Mouse (Mus musculus) monocyte, adult 5-6 weeks (primary cell): Measurements from ENCODE around the gene Tenm3. TPM values are rescaled to one million over a fixed set of nuclear protein-coding genes. Genes with fewer than 3 reads are reported as not detected.
"Not testable (repeated sequence)": the region's sequence is repeated elsewhere in the genome, so short reads cannot be mapped to it uniquely, and the experiment has no call there.

Experiments used
- ATAC-seq: fragments of 153-309, 156-312 bp; replicated peaks from 2 replicates; pipeline ENCODE4 v1.8.0; 2017; ENCODE audit warnings: mild to moderate bottlenecking; ENCODE audit not compliant: low TSS enrichment, insufficient number of reproducible peaks, severe bottlenecking, poor library complexity, low FRiP score
- total RNA-seq: library from RNA; stranded (forward); fragments of 200-1000, 200-491, 200-594 nt; gene quantifications from 3 replicates; pipeline ENCODE4 v1.2.3, GENCODE M21; 2017

The Tenm3 gene
- total RNA-seq, 1 experiment from 2014 or later: not detected

GRCm38 (mm10) chr8:48215071-48215501 lies 628.7 kb downstream of the Tenm3 start:
- ATAC-seq: no peak

- ATAC-seq: no peak
These were observed 629.4 kb downstream of the Tenm3 start for GRCm38 (mm10) chr8:48214386-48214785.

- ATAC-seq: no peak
These were observed 631.8 kb downstream of the Tenm3 start for GRCm38 (mm10) chr8:48211931-48212330.

GRCm38 (mm10) chr8:48207567-48207966 lies 636.2 kb downstream of the Tenm3 start:
- ATAC-seq: no peak

- ATAC-seq: no peak
These were observed 636.8 kb downstream of the Tenm3 start for GRCm38 (mm10) chr8:48206922-48207321.

- no peak for ATAC-seq
These were observed 638.9 kb downstream of the Tenm3 start for GRCm38 (mm10) chr8:48204838-48205345.

GRCm38 (mm10) chr8:48204114-48204837 lies 639.5 kb downstream of the Tenm3 start:
- ATAC-seq: no peak

- ATAC-seq: no peak
These were observed 640.1 kb downstream of the Tenm3 start for GRCm38 (mm10) chr8:48203611-48204010.

- no peak for ATAC-seq
These were observed 640.6 kb downstream of the Tenm3 start for GRCm38 (mm10) chr8:48203161-48203560.

GRCm38 (mm10) chr8:48202632-48203031 lies 641.1 kb downstream of the Tenm3 start:
- ATAC-seq: no peak

- ATAC-seq: no peak
These were observed 644.6 kb downstream of the Tenm3 start for GRCm38 (mm10) chr8:48199171-48199570.

GRCm38 (mm10) chr8:48195971-48196370 lies 647.8 kb downstream of the Tenm3 start:
- ATAC-seq: no peak

GRCm38 (mm10) chr8:48188586-48188985 lies 655.2 kb downstream of the Tenm3 start:
- ATAC-seq: no peak

GRCm38 (mm10) chr8:48183758-48184157 lies 660.0 kb downstream of the Tenm3 start:
- no peak for ATAC-seq

- no peak for ATAC-seq
These were observed 662.8 kb downstream of the Tenm3 start for GRCm38 (mm10) chr8:48181000-48181399.

- ATAC-seq: not testable (repeated sequence)
These were observed 663.6 kb downstream of the Tenm3 start for GRCm38 (mm10) chr8:48180146-48180545.

- no peak for ATAC-seq
These were observed 664.8 kb downstream of the Tenm3 start for GRCm38 (mm10) chr8:48178993-48179392.

- ATAC-seq: no peak
These were observed 665.9 kb downstream of the Tenm3 start for GRCm38 (mm10) chr8:48177876-48178275.
